Mouse (Mus musculus) heart, postnatal 0 days (tissue): ENCODE data around the gene Kif3c.

Experiments used
- CTCF ChIP-seq: IDR thresholded peaks from 2 replicates; pipeline ENCODE4 v1.5.1; 2016; ENCODE audit warnings: antibody characterized with exemption, control low read depth, low read depth
- EP300 ChIP-seq: IDR thresholded peaks from 2 replicates; pipeline ENCODE4 v1.6.1; 2016; ENCODE audit warnings: antibody characterized with exemption, low read depth

- no peak for TF ChIP-seq CTCF
- TF ChIP-seq EP300: no peak
Observed at GRCm38 (mm10) chr12:3430985-3431384, 66.1 kb downstream of the Kif3c start.
